Mouse (Mus musculus) thymus, adult 18-20 months (tissue): ENCODE results near the gene Bex3.

Experiments
- DNase-seq, 2 experiments: peaks; one replicate each; pipeline ENCODE4 v3.0.0; 2022; ENCODE audit warnings: mixed read lengths in 2 of 2

Gene Bex3

GRCm38 (mm10) chrX:136313792-136314564 is 43.9 kb downstream of the Bex3 start:
- no peak for DNase-seq

DNA sequence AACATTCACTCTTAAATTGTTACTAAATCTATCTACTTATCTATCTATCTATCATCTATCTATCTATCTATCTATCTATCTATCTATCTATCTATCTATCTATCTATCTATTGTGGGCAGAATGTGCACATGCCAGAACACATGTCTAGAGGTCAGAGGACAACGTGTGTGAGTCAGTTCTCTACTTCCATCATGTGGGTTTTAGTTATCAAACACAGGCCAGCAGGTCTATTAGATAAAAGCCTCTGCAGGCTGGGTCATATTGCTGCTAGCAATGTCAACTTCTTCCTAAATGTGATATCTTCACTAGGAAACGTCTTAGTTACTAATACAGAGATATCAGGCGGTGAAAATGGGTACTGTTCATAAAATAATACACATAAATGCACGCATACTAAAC is 49.9 kb downstream of the Bex3 start:
- no peak for DNase-seq
